ENCODE assay signal across 9 mouse cellular contexts in genomic region chr14:17967117-17967726, GRCm38 (mm10).
A peak's percentile ranks its signal among the peaks of the same experiment; 100 is the strongest.
DNase-seq lines count a peak whose midpoint lies in the region; ATAC-seq and TF ChIP-seq lines count a peak whose summit lies in the region.
"Had no signal": no experiment of that assay in that cellular context is flagged by ENCODE, and none has a peak within 500 bp of the region (broad histone marks: within the 10 kb centered on the region; RNA-seq: fewer than 3 reads in every experiment).

No protein-coding gene starts in this region.

- peak; percentile 51; the same call in 1 of the 2 replicates for ATAC-seq in heart, embryonic 12.5 days (ENCODE audit: insufficient number of reproducible peaks, low FRiP score)
- peak; percentile 73 for ATAC-seq in kidney, embryonic 16.5 days (ENCODE audit: low FRiP score, low TSS enrichment)
- ATAC-seq in lung, embryonic 14.5 days (ENCODE audit: insufficient read depth), result peak; percentile 76; the same call in 1 of the 2 replicates

- no peaks in the 10 kb centered on the region for H3K36me3 ChIP-seq in CH12.LX (replicated peaks in 1 of 2; ENCODE audit: control insufficient read depth in 1 of 2, insufficient read depth in 1 of 2, low read length in 1 of 2)
- H3K36me3 ChIP-seq in heart, embryonic 12.5 days, result no peaks in the 10 kb centered on the region
- H3K36me3 ChIP-seq in kidney, embryonic 16.5 days (ENCODE audit: insufficient read depth, low read length), result no peaks in the 10 kb centered on the region
- H3K36me3 ChIP-seq in lung, embryonic 14.5 days (ENCODE audit: insufficient read depth), result no peaks in the 10 kb centered on the region
- H3K36me3 ChIP-seq: stomach, embryonic 15.5 days had no signal

- TF ChIP-seq EP300 in CH12.LX (IDR thresholded peaks at IDR 0.05; ENCODE audit: low read length), result no peak

- no peak for TF ChIP-seq POLR2A in CH12.LX (IDR thresholded peaks at IDR 0.05; ENCODE audit: low read depth, low read length)

- H3K27me3 ChIP-seq in CH12.LX (replicated peaks), result no peaks in the 10 kb centered on the region
- no peaks in the 10 kb centered on the region for H3K27me3 ChIP-seq in heart, embryonic 12.5 days (replicated peaks)
- no peaks in the 10 kb centered on the region for H3K27me3 ChIP-seq in kidney, embryonic 16.5 days (ENCODE audit: insufficient read depth, low read length)
- no peaks in the 10 kb centered on the region for H3K27me3 ChIP-seq in lung, embryonic 14.5 days (ENCODE audit: insufficient read depth, low read length)
- H3K27me3 ChIP-seq: stomach, embryonic 15.5 days had no signal

- in situ Hi-C loops in CH12.LX (cut with MboI; ENCODE audit: low pct_ligation_motif_present, low pct_unique_long_range_greater_than_20kb, low sequenced_read_pairs), result loop anchor here (25.0 kb wide), 2 partner anchors 195 to 555 kb away; no protein-coding TSS in a partner anchor

- no peaks in the 10 kb centered on the region for H3K79me2 ChIP-seq in CH12.LX (replicated peaks; ENCODE audit: control insufficient read depth, extremely low read depth, insufficient read depth, poor library complexity, severe bottlenecking)

- H3K27ac ChIP-seq in CH12.LX (ENCODE audit: insufficient read depth, low read depth), result no peak overlapping the region
- no peak overlapping the region for H3K27ac ChIP-seq in heart, embryonic 12.5 days (ENCODE audit: poor library complexity, severe bottlenecking)
- no peak overlapping the region for H3K27ac ChIP-seq in kidney, embryonic 16.5 days (ENCODE audit: low read length)
- no peak overlapping the region for H3K27ac ChIP-seq in lung, embryonic 14.5 days (ENCODE audit: low read depth)
- H3K27ac ChIP-seq: stomach, embryonic 15.5 days had no signal

- dilution Hi-C loops in CH12.LX (cut with MboI; ENCODE audit: extremely low pct_ligation_motif_present, extremely low pct_unique_long_range_greater_than_20kb, low sequenced_read_pairs), result no loop called here

- H3K9ac ChIP-seq in CH12.LX (ENCODE audit: insufficient read depth, low read depth), result no peak overlapping the region
- H3K9ac ChIP-seq in heart, embryonic 12.5 days, result no peak overlapping the region
- H3K9ac ChIP-seq in kidney, embryonic 16.5 days (replicated peaks; ENCODE audit: low read length), result no peak overlapping the region
- no peak overlapping the region for H3K9ac ChIP-seq in lung, embryonic 14.5 days
- H3K9ac ChIP-seq: stomach, embryonic 15.5 days had no signal

- WGBS in heart, embryonic 12.5 days, result 32% methylated on average over 5 of the region's 5 CpGs
- WGBS in kidney, embryonic 16.5 days, result 35% methylated on average over 5 of the region's 5 CpGs
- WGBS in lung, embryonic 14.5 days, result 29% methylated on average over 5 of the region's 5 CpGs

- no peak overlapping the region for H3K4me2 ChIP-seq in CH12.LX (ENCODE audit: insufficient read depth, low read depth, poor library complexity, severe bottlenecking)
- H3K4me2 ChIP-seq in heart, embryonic 12.5 days, result no peak overlapping the region
- no peak overlapping the region for H3K4me2 ChIP-seq in kidney, embryonic 16.5 days (replicated peaks; ENCODE audit: low read depth, low read length)
- H3K4me2 ChIP-seq in lung, embryonic 14.5 days, result no peak overlapping the region
- H3K4me2 ChIP-seq: stomach, embryonic 15.5 days had no signal

- no peaks in the 10 kb centered on the region for H3K4me1 ChIP-seq in CH12.LX (ENCODE audit: control insufficient read depth in 1 of 2, insufficient read depth in 2 of 2)
- H3K4me1 ChIP-seq in heart, embryonic 12.5 days (replicated peaks), result no peaks in the 10 kb centered on the region
- no peaks in the 10 kb centered on the region for H3K4me1 ChIP-seq in kidney, embryonic 16.5 days (ENCODE audit: insufficient read depth, low read length)
- no peaks in the 10 kb centered on the region for H3K4me1 ChIP-seq in lung, embryonic 14.5 days (ENCODE audit: insufficient read depth)
- H3K4me1 ChIP-seq: stomach, embryonic 15.5 days had no signal

- peak; percentile 54 for DNase-seq in CH12.LX (ENCODE audit: extremely low read depth)
- DNase-seq in adrenal gland, adult 2 months, result peak; percentile 62
- DNase-seq in embryo, embryonic 10.5 days (ENCODE audit: low spot score), result peak; percentile 78
- DNase-seq in lung, embryonic 14.5 days, result peak; percentile 79
- peak; percentile 9 for DNase-seq in ovary, postnatal 10 days (ENCODE audit: low spot score)
- DNase-seq in MN1 (ENCODE audit: low spot score), result no peak

- peak; percentile 66 for TF ChIP-seq RAD21 in CH12.LX (IDR thresholded peaks at IDR 0.05; ENCODE audit: low read depth, low read length)

- H3K9me3 ChIP-seq in CH12.LX (replicated peaks; ENCODE audit: low read length), result no peaks in the 10 kb centered on the region
- no peaks in the 10 kb centered on the region for H3K9me3 ChIP-seq in heart, embryonic 12.5 days (replicated peaks)
- H3K9me3 ChIP-seq in kidney, embryonic 16.5 days (ENCODE audit: low read length), result no peaks in the 10 kb centered on the region
- H3K9me3 ChIP-seq in lung, embryonic 14.5 days (ENCODE audit: low read depth, low read length), result no peaks in the 10 kb centered on the region
- H3K9me3 ChIP-seq: stomach, embryonic 15.5 days had no signal

- H3K4me3 ChIP-seq in CH12.LX (replicated peaks in 1 of 3; ENCODE audit: low read depth in 2 of 3, low read length in 2 of 3, poor library complexity in 1 of 3), result no peak overlapping the region
- H3K4me3 ChIP-seq in heart, embryonic 12.5 days, result no peak overlapping the region
- H3K4me3 ChIP-seq in kidney, embryonic 16.5 days (ENCODE audit: low read length), result no peak overlapping the region
- H3K4me3 ChIP-seq in lung, embryonic 14.5 days (ENCODE audit: low read depth, low read length), result no peak overlapping the region
- H3K4me3 ChIP-seq: stomach, embryonic 15.5 days had no signal

- peak; percentile 67 to 75 for TF ChIP-seq CTCF in CH12.LX (conservative IDR thresholded peaks at IDR 0.05 in 1 of 2, IDR thresholded peaks at IDR 0.05 in 1 of 2; ENCODE audit: low read depth in 2 of 2, low read length in 2 of 2)
- peak; percentile 85 for TF ChIP-seq CTCF in lung, embryonic 14.5 days (IDR thresholded peaks at IDR 0.05; ENCODE audit: low read depth)

TF ChIP-seq in CH12.LX, 34 proteins besides CTCF, POLR2A, EP300 and RAD21:
- TF ChIP-seq SMC3 (IDR thresholded peaks at IDR 0.05; ENCODE audit: low read depth, low read length) (peak; percentile 74), ZNF384 (IDR thresholded peaks at IDR 0.05; ENCODE audit: low read depth, low read length) (no peak), ZC3H11A (IDR thresholded peaks at IDR 0.05; ENCODE audit: low read depth, low read length) (peak; percentile 34; the same call in 1 of the 2 replicates)
